Mouse (Mus musculus): Measurements from ENCODE around the gene Vps50. TPM values are rescaled to one million over a fixed set of nuclear protein-coding genes. Genes with fewer than 3 reads are reported as not detected.

Vps50 gene
- total RNA-seq, 2 experiments from 2014 or later = 15.0 to 18.7 TPM

Other genes with a start within 250 kb of the Vps50 start
- gene Samd9l, start 98.8 kb upstream of the Vps50 start, total RNA-seq (2021) = 10 to 100 TPM; 10.2 to 10.6 TPM
- gene Hepacam2, start 84 bp upstream of the Vps50 start, total RNA-seq (2021) = under 1 TPM in 1 of 2 experiments, not detected in 1; 0.14 TPM